Mouse (Mus musculus): Measurements from ENCODE around the gene Speer4f1. TPM values are rescaled to one million over a fixed set of nuclear protein-coding genes. Genes with fewer than 3 reads are reported as not detected.
"Not testable (repeated sequence)": the region's sequence is repeated elsewhere in the genome, so short reads cannot be mapped to it uniquely, and the experiment has no call there.

The Speer4f1 gene
- polyA plus RNA-seq, 1 experiment: not detected

- Histone ChIP-seq H3K79me2 (ENCODE audit: control insufficient read depth, insufficient read depth) (no peaks in the 10 kb centered on the region), H3K4me2 (ENCODE audit: low read depth) (no peak overlapping the region), H3K27me3 (ENCODE audit: control insufficient read depth, insufficient read depth, insufficient read length) (no peaks in the 10 kb centered on the region), H3K4me3 (no peak overlapping the region), H3K36me3 (ENCODE audit: control insufficient read depth, insufficient read depth) (no peaks in the 10 kb centered on the region), H3ac (ENCODE audit: control insufficient read depth, insufficient read length) (no peak overlapping the region)
- TF ChIP-seq MYOD1 (IDR thresholded peaks at IDR 0.05; ENCODE audit: control insufficient read depth in 1 of 3, insufficient read length in 2 of 3, low read depth in 2 of 3) (no peak), TCF12 (IDR thresholded peaks at IDR 0.05; ENCODE audit: insufficient read depth, poor library complexity, severe bottlenecking) (no peak), MYOG (IDR thresholded peaks at IDR 0.05; ENCODE audit: control insufficient read depth in 1 of 3, insufficient read depth in 1 of 3, insufficient read length in 2 of 3, low read depth in 2 of 3) (no peak), SRF (IDR thresholded peaks at IDR 0.05; ENCODE audit: control insufficient read depth, insufficient read length, low read depth) (no peak), MAX (IDR thresholded peaks at IDR 0.05; ENCODE audit: low read depth) (no peak), TCF3 (IDR thresholded peaks at IDR 0.05; ENCODE audit: insufficient read length, low read depth) (no peak), CEBPB (IDR thresholded peaks at IDR 0.05; ENCODE audit: insufficient read depth, poor library complexity, severe bottlenecking) (no peak), E2F4 (IDR thresholded peaks at IDR 0.05; ENCODE audit: insufficient read depth) (no peak), POLR2AphosphoS2 (IDR thresholded peaks at IDR 0.05; ENCODE audit: insufficient read length, low read depth) (no peak), REST (IDR thresholded peaks at IDR 0.05; ENCODE audit: insufficient read depth, insufficient read length) (no peak), POLR2A (IDR thresholded peaks at IDR 0.05; ENCODE audit: insufficient read length, low read depth) (no peak)
Measured at GRCm38 (mm10) chr5:17454059-17454458, 21.8 kb upstream of the Speer4f1 start.

GRCm38 (mm10) chr5:17454952-17455586 is 20.8 kb upstream of the Speer4f1 start:
- TF ChIP-seq MAX (IDR thresholded peaks at IDR 0.05; ENCODE audit: low read depth): no peak
- no peak for TF ChIP-seq MYOG (IDR thresholded peaks at IDR 0.05; ENCODE audit: control insufficient read depth in 1 of 3, insufficient read depth in 1 of 3, insufficient read length in 2 of 3, low read depth in 2 of 3)
- no peak for TF ChIP-seq TCF12 (IDR thresholded peaks at IDR 0.05; ENCODE audit: insufficient read depth, poor library complexity, severe bottlenecking)
- no peak for TF ChIP-seq USF1 (IDR thresholded peaks at IDR 0.05; ENCODE audit: low read depth)
- TF ChIP-seq MYOD1 (IDR thresholded peaks at IDR 0.05; ENCODE audit: control insufficient read depth in 1 of 3, insufficient read length in 2 of 3, low read depth in 2 of 3): no peak
- no peak for TF ChIP-seq POLR2A (IDR thresholded peaks at IDR 0.05; ENCODE audit: insufficient read length, low read depth)
- no peak for TF ChIP-seq POLR2AphosphoS2 (IDR thresholded peaks at IDR 0.05; ENCODE audit: insufficient read length, low read depth)
- no peak for TF ChIP-seq REST (IDR thresholded peaks at IDR 0.05; ENCODE audit: insufficient read depth, insufficient read length)
- no peak for TF ChIP-seq TCF3 (IDR thresholded peaks at IDR 0.05; ENCODE audit: insufficient read length, low read depth)
- no peaks in the 10 kb centered on the region for H3K27me3 ChIP-seq (ENCODE audit: control insufficient read depth, insufficient read depth, insufficient read length)
- no peak overlapping the region for H3K4me2 ChIP-seq (ENCODE audit: low read depth)

GRCm38 (mm10) chr5:17456671-17457070 is 19.2 kb upstream of the Speer4f1 start:
- Histone ChIP-seq H3K4me2 (ENCODE audit: low read depth) (no peak overlapping the region), H3K4me3 (no peak overlapping the region), H3K27me3 (ENCODE audit: control insufficient read depth, insufficient read depth, insufficient read length) (no peaks in the 10 kb centered on the region), H3K79me2 (ENCODE audit: control insufficient read depth, insufficient read depth) (no peaks in the 10 kb centered on the region), H3ac (ENCODE audit: control insufficient read depth, insufficient read length) (no peak overlapping the region), H3K36me3 (ENCODE audit: control insufficient read depth, insufficient read depth) (no peaks in the 10 kb centered on the region)
- no peak for TF ChIP-seq USF1 (IDR thresholded peaks at IDR 0.05; ENCODE audit: low read depth)
- TF ChIP-seq MAX (IDR thresholded peaks at IDR 0.05; ENCODE audit: low read depth): no peak
- TF ChIP-seq SRF (IDR thresholded peaks at IDR 0.05; ENCODE audit: control insufficient read depth, insufficient read length, low read depth): no peak
- TF ChIP-seq MYOD1 (IDR thresholded peaks at IDR 0.05; ENCODE audit: control insufficient read depth in 1 of 3, insufficient read length in 2 of 3, low read depth in 2 of 3): no peak
- no peak for TF ChIP-seq POLR2AphosphoS2 (IDR thresholded peaks at IDR 0.05; ENCODE audit: insufficient read length, low read depth)
- TF ChIP-seq CEBPB (IDR thresholded peaks at IDR 0.05; ENCODE audit: insufficient read depth, poor library complexity, severe bottlenecking): no peak
- no peak for TF ChIP-seq E2F4 (IDR thresholded peaks at IDR 0.05; ENCODE audit: insufficient read depth)
- no peak for TF ChIP-seq POLR2A (IDR thresholded peaks at IDR 0.05; ENCODE audit: insufficient read length, low read depth)
- no peak for TF ChIP-seq TCF12 (IDR thresholded peaks at IDR 0.05; ENCODE audit: insufficient read depth, poor library complexity, severe bottlenecking)
- no peak for TF ChIP-seq REST (IDR thresholded peaks at IDR 0.05; ENCODE audit: insufficient read depth, insufficient read length)
- no peak for TF ChIP-seq TCF3 (IDR thresholded peaks at IDR 0.05; ENCODE audit: insufficient read length, low read depth)
- no peak for TF ChIP-seq MYOG (IDR thresholded peaks at IDR 0.05; ENCODE audit: control insufficient read depth in 1 of 3, insufficient read depth in 1 of 3, insufficient read length in 2 of 3, low read depth in 2 of 3)

More at GRCm38 (mm10) chr5:17454952-17455586, 20.8 kb upstream of the Speer4f1 start:
- Histone ChIP-seq H3K79me2 (ENCODE audit: control insufficient read depth, insufficient read depth) (no peaks in the 10 kb centered on the region), H3K4me3 (no peak overlapping the region), H3K36me3 (ENCODE audit: control insufficient read depth, insufficient read depth) (no peaks in the 10 kb centered on the region), H3ac (ENCODE audit: control insufficient read depth, insufficient read length) (no peak overlapping the region)

- not testable (repeated sequence) for H3K27me3 ChIP-seq (ENCODE audit: control insufficient read depth, insufficient read depth, insufficient read length); H3ac ChIP-seq (ENCODE audit: control insufficient read depth, insufficient read length); H3K36me3 ChIP-seq (ENCODE audit: control insufficient read depth, insufficient read depth); H3K4me3 ChIP-seq; H3K79me2 ChIP-seq (ENCODE audit: control insufficient read depth, insufficient read depth); H3K4me2 ChIP-seq (ENCODE audit: low read depth)
Measured at GRCm38 (mm10) chr5:17468120-17468519, 7.8 kb upstream of the Speer4f1 start.

GRCm38 (mm10) chr5:17476476-17476875 is 578 bp downstream of the Speer4f1 start:
- Histone ChIP-seq H3K4me2 (ENCODE audit: low read depth) (no peak overlapping the region), H3K27me3 (ENCODE audit: control insufficient read depth, insufficient read depth, insufficient read length) (no peaks in the 10 kb centered on the region), H3ac (ENCODE audit: control insufficient read depth, insufficient read length) (no peak overlapping the region), H3K36me3 (ENCODE audit: control insufficient read depth, insufficient read depth) (no peaks in the 10 kb centered on the region), H3K4me3 (no peak overlapping the region), H3K79me2 (ENCODE audit: control insufficient read depth, insufficient read depth) (no peaks in the 10 kb centered on the region)
- TF ChIP-seq REST (IDR thresholded peaks at IDR 0.05; ENCODE audit: insufficient read depth, insufficient read length) (no peak), POLR2AphosphoS2 (IDR thresholded peaks at IDR 0.05; ENCODE audit: insufficient read length, low read depth) (no peak)
